Mouse (Mus musculus) testis, postnatal 10 days (tissue): ENCODE measurements at regions not wholly inside any gene's neighbourhood (a gene's known extent, or its start where the extent isn't known, plus 50 kb on each side); places are given as distances from the start of the nearest gene placed in this dataset.
A peak's percentile ranks its signal among the peaks of the same experiment; 100 is the strongest.

Experiments used
- DNase-seq: peaks from one replicate; pipeline ENCODE4 v3.0.0; 2021; ENCODE audit warnings: low spot score

DNA sequence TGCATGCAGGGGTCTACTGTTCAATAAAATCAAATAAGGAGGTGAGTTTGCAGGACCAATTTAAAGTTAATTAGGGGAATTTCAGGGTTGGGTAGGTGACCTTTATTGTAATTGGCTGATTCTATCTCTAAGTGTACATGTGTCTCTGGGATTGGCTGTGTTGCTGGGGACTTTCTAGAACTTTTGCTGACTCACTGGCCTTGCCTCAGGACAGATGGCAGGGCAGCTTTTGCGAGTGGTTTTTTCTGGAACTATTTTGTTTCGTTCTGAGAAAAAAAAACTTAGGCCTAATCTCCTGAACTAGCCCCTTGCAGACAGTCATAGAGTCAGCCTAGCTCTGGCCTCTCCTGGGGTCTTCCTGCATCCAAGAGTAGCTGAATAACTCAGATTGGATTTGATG, 249.3 kb upstream of the Mdga2 start:
- no peak for DNase-seq

DNA sequence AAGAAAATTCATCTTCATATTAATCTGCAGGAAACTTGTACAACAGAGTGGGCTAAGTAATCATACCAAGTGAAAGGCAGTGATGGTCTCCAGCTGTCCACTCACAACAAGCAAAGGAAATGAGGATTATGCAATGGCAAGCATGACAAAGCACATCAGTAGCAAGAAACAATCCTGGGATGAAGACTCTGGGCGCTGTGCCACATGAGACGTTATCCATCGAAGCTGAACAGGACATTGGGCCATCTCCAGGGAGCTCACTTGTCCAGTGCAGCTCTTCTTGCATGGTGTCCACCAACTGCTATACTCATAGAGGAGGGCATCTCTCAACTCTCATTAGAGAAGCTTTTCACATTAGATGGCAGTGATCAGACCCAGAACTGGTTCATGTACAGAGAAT, 248.7 kb upstream of the Mdga2 start:
- no peak for DNase-seq

DNA sequence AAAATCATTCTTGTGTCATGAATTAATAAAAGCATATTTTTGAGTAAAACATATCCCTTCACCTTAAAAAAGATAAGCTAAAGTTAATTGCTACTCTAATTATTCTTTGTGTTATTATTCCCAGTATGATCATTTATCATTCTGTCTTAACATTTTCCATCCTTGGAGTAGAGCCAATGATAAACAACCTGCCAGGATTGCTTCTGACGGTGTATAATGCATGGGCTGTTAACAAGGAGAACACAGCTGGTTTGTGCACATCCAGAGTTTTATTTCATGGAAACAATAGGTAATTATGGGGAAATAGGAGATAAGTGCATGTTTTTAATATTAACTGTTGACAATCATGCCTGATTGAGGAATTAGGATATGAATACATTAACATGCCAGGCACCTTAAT, 226.8 kb upstream of the Mdga2 start:
- no peak for DNase-seq

DNA sequence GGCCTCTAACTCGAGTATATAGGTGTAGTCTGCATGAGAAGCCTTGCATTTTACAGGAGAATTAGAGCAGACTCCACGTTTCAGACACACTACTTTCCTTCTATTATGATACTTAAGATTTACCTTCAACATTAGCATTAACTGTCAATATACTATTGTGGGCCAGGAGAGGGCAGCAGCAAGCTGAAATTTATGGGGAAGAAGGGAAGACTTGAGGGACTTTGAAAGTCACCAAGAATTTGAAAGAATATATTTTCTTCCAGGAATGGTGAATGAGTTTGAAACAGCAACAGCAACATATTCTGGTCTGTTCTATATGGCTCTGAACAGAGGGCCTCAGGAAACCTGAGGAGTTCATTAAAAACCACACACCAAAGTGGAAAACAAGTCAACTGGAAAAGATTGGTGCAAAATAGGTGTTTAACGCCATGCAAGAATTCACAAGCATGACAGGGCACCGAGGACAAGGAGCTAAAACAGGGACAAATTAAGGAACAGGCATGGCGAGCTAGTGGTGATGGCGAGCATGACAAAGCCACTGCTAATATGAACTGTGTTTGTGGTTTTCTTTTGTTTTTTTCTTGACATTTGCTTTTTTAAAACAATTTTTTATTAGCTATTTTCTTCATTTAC, 208.1 kb upstream of the Mdga2 start:
- DNase-seq, result peak; percentile 56

DNA sequence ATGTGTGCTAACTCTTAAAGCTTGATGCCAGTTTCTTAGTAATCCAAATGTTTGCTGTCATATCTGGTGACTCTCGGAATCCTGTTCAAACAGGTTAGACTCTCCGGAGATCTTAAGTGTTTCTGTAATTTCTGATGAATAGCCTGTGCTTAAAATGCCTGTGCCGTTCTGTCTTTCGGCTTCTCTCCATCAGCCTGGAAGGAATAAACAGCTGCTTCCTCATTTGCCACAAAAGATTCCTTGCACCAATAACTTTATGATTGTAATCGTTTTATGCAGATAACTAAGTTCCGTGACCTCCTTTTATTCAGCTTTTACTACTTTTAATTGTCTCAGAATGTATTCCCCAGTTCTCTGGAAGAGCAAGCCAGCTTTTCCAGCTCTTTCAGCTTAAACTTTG, 204.5 kb upstream of the Mdga2 start:
- DNase-seq, result no peak

DNA sequence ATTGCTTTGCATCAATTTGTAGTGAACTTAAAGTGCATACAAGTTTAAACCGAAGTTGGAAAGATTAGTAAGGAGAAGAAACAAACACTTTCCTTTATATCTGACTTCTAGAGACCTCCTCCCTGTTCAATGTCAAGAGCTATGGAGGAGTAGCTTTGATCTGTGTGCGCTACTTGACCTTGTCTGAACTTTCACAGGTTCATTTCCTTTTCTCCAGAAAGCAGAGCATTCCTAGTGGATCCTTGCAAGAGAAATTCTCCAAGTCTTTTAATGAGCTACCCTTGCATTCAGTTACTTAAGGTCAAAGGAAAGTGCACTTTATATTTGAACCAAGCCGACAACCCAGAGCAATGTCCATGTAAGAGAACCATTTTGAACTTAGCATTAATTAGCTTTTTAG, 177.2 kb upstream of the Mdga2 start:
- no peak for DNase-seq

DNA sequence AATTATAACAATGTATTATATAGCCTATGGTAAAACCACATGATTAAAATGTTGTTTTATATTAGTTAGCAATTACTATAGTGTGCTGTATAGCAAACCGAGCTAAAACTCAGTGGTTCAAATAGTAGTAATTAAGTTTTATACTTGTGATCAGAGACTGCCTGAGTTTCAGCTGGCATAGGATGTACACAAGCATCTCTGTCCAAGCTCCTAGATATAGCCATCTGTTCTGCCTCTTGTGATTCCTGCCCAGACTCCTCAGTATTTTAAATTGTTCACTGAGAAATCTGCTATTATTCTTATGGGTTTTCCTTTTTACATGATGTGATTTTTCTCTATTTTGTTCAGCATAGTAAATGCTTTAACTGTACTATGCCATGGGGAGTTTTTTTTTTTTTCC, 152.2 kb upstream of the Mdga2 start:
- DNase-seq, result no peak

DNA sequence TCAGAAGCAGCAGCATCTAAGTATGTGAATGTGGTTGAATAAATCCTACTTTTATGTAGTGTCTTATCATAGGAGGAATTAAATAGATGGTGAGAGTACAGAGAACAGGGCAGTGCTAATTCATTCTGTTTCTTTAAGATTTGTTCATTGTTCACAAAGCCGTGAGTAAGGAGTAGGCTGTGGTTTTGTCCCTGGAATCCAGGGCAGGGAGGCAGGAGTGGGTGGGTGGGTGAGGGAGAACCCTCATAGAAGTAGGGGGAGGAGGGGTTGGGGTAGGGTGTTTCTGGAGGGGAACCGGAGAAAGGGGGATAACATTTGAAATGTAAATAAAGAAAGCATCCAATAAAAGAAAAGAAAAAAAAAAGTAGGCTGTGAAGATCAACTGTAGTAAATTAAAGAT, 126.2 kb upstream of the Mdga2 start:
- no peak for DNase-seq

DNA sequence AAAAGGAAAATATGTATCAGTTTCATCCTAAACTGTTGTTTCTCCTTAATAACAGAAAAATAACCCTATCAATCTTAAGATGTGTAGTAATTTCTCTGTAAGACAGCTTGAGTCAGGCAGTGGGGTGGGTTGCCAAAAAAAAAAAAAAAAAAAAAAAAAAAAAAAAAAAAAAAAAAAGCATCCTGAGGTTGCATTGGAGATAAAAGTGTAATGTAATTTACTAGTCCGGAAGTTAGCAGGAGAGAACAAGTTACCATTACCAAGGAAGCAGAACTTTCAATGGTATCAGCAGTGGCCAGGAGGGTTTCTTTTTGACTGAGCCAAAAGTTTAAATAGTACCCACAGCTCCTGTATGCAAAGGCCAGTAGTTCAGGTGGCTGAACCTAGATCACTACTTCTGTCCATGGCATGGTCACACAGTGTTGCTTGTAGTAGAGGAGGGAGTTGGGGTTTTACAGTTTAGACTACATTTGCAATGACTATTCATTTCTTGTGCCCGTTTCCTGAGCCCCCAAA, 110.2 kb upstream of the Mdga2 start:
- DNase-seq, result no peak

DNA sequence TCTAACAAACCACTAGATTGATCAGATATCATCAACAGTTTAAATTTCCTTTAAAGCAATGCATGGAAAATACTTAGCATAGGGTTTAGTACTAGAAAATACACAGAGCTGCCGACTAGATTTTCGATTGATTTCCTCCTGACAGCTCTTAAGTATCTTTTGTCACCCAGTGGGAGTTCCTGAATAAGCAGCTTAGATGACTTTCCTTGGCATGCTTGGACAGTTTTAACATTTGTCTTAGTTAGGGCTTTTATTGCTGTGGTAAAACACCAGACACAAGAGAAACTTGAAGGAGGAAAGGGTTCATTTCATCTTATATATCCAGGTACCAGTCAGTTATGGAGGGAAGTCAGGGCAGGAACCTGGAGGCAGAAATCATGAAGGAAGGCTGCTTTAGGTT, 104.0 kb upstream of the Mdga2 start:
- no peak for DNase-seq

DNA sequence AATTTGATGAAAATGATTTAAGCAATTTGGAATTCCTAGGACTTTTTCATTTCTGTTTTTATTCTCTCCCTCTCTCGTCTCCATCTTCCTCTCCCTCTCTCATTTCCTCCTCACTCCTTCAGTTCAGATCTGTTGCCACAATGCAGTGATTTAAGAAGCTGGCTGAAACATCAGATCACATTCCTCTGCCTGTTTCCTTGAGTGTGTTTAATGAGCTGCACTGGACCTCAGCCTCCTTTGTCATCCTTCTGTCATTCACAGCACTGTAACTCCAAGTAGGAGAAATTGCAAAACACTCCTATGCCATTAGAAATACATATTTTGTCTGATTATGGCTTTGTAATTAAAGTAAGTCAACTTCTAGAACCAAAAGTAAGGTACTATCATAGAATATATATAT, 103.5 kb upstream of the Mdga2 start:
- no peak for DNase-seq

DNA sequence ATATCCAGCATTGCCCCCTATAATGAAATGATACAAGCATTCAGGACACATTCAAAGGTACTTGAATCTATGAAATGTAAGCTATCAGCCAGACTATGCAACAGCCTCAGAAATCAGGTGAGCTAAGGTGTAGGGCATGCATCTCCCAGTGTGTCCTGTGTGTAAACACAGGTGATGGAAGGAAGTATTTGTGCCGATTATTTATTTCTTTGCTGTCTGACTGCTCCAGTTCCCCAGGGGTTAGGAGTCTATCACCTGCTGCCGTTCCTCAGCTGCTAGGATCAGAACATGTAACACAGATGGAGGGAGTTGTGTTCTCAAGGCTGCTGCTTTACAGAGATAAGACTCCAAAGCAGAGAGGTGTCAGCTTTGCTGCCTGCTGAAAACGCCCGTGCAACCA, 103.0 kb upstream of the Mdga2 start:
- no peak for DNase-seq

DNA sequence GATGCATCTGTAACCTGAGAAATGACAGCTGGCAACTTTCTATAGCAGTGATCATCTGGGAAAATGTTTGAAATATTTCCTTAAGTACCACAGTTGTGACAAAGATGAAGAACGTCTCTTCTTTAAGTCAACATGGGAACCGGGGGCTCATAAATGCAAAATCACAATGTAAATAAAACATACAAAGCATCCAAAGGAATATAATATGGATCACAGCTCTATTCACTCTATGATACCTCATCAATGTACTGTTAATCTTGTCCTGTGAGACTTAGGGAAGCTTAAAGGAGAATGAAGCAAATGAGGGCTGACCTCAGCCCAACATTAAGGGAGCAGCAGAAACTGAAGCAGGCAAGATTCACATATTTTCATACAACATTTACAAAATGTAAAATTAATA, 96.3 kb upstream of the Mdga2 start:
- no peak for DNase-seq

DNA sequence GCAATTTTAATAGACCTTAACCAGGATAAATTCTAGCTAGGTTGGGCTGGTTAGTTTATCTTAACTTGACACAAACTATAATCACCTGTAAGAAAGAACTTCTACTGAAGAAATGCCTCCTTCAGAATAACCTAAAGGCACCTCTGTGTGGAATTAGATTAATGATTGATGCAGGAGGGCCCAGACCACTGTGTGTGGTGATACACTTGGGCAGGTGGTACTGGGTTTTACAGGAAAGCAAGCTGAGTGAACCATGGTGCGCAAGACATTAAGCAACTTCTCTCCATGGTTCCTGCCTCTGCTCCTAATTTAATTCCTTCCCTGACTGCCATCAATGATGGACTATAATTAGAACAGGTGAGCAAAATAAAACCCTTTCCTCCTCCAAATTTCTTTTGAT, 77.9 kb upstream of the Mdga2 start:
- no peak for DNase-seq

DNA sequence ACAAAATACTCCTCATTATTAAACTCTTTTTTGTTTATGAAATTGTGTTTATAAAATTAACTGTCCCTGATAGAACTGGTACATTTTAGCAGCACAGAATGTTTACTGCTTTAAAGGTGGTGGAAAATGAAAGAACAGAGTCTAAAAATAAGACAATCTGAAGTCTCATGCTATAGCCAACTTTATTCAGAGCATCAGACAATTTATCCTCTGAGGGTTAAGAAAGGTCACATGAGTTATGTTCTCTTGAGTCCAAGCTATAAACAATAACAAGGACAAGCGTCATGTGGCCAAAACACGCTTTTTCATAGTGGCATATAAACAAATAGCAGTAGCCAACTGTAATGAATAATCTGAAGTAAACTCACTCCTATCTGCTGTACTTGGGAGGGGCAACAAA, 67.7 kb upstream of the Mdga2 start:
- DNase-seq, result no peak

DNA sequence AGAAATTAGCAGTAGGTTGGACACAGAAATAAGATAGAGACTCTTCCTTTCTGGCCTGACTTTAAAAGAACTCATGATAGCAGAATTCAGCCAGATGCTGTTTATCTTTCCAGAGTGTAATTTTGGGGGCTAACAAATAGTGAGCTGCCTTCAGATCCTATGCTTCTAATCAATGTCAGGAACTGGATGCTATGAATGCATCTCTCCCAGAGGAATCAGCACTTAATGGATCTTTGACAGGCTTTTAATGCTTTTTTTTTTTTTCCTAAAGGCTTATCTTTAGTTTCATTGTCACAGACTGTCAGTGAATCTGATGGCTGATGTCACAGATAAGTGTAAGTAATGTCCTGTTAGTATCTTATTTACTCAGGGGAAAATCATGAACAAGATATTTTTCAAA, 50.5 kb upstream of the Mdga2 start:
- no peak for DNase-seq

DNA sequence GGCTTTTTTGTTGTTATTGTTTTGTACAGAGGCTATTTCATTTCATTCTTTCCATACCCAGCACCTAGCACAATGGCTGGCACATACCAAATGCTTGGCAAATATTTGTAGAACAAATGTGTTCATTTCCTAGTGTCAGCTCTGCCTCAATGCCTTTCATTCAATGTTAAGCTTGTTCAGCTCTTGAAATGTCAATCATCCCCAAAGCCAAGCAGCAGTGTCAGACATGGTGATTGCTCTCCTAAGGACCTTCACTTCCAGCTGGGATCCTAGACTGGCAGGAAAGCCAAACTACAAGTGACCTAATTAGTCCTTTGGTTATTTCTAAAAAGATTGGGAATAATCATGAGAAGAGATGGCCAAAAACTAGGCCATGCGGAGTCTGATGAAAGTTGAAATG, 50.0 kb upstream of the Mdga2 start:
- DNase-seq, result no peak
